Mouse (Mus musculus) kidney, adult 2 months (tissue): ENCODE results near the gene Rhoq.

ENCODE experiments used
- CTCF ChIP-seq: fragments of 200-500 bp; conservative IDR thresholded peaks from 2 replicates; pipeline ENCODE4 v1.5.1; 2011; ENCODE audit warnings: low read depth, mild to moderate bottlenecking, control low read depth, low read length, moderate library complexity, mixed read lengths; ENCODE audit not compliant: insufficient read depth, insufficient read length
- POLR2A ChIP-seq: fragments of 200-500 bp; IDR thresholded peaks from one replicate; pipeline ENCODE4 v1.6.1; 2011; ENCODE audit warnings: low read depth, low read length, control low read depth

- TF ChIP-seq CTCF (no peak), POLR2A (no peak)
Observed at GRCm38 (mm10) chr17:87041739-87042138, 78.9 kb downstream of the Rhoq start.
